Mouse (Mus musculus) midbrain, embryonic 14.5 days (tissue): ENCODE data around the gene Sept14. TPM values are rescaled to one million over a fixed set of nuclear protein-coding genes. Genes with fewer than 3 reads are reported as not detected.
"Not testable (repeated sequence)": the region's sequence is repeated elsewhere in the genome, so short reads cannot be mapped to it uniquely, and the experiment has no call there.

Experiments
- ATAC-seq: fragments of 200-750 bp; cut with Nextera tagmentation; 2 replicates; pipeline ENCODE4 v1.8.0; 2017; ENCODE audit warnings: moderate number of reproducible peaks, moderate library complexity; ENCODE audit not compliant: low FRiP score, low TSS enrichment
- DNase-seq: peaks from one replicate; pipeline ENCODE4 v3.0.0-alpha.2; 2015
- H3K27ac ChIP-seq: fragments of 300-500 bp; sonication (generic); replicated peaks from 2 replicates; pipeline ENCODE4 v1.5.1; 2014; ENCODE audit warnings: mild to moderate bottlenecking, low read depth, low read length, moderate library complexity
- H3K27me3 ChIP-seq: fragments of 300-500 bp; sonication (generic); 2 replicates; pipeline ENCODE4 v1.6.1; 2014; ENCODE audit warnings: low read length, control low read depth, mixed read lengths; ENCODE audit not compliant: control insufficient read depth, insufficient read depth
- H3K36me3 ChIP-seq: fragments of 300-500 bp; sonication (generic); 2 replicates; pipeline ENCODE4 v1.6.1; 2014; ENCODE audit warnings: low read length, control low read depth; ENCODE audit not compliant: control insufficient read depth, insufficient read depth
- H3K4me1 ChIP-seq: fragments of 300-500 bp; sonication (generic); 2 replicates; pipeline ENCODE4 v1.6.1; 2014; ENCODE audit warnings: mild to moderate bottlenecking, antibody characterized with exemption, low read length, control low read depth; ENCODE audit not compliant: control insufficient read depth, insufficient read depth
- H3K4me2 ChIP-seq: fragments of 300-500 bp; sonication (generic); 2 replicates; pipeline ENCODE4 v1.6.1; 2014; ENCODE audit warnings: mild to moderate bottlenecking, low read length, moderate library complexity
- H3K4me3 ChIP-seq: fragments of 300-500 bp; sonication (generic); replicated peaks from 2 replicates; pipeline ENCODE4 v1.5.1; 2014; ENCODE audit warnings: low read depth, low read length
- H3K9ac ChIP-seq: fragments of 300-500 bp; sonication (generic); replicated peaks from 2 replicates; pipeline ENCODE4 v1.6.1; 2014; ENCODE audit warnings: mild to moderate bottlenecking, low read length, moderate library complexity
- H3K9me3 ChIP-seq: fragments of 300-500 bp; sonication (generic); 2 replicates; pipeline ENCODE4 v1.6.1; 2016; ENCODE audit warnings: low read length, control low read depth, mixed read lengths; ENCODE audit not compliant: control insufficient read depth
- WGBS: fragments of 180-500 bp; shearing (Covaris S2); extraction: QIAGEN DNeasy Blood & Tissue Kit; methylation state at CpG from one replicate; pipeline ENCODE4 v1.1.7; 2014; 5-methylcytosine and 5-hydroxymethylcytosine counted together
- polyA plus RNA-seq: library from polyadenylated mRNA; unstranded; fragments of >200 nt; fragmentation: Nextera tagmentation; extraction: Ambion mirVana; gene quantifications from 2 replicates; pipeline ENCODE4 v1.2.1, GENCODE M21; 2014

Sept14 gene
- polyA plus RNA-seq, 1 experiment from 2014 or later: not detected

DNA sequence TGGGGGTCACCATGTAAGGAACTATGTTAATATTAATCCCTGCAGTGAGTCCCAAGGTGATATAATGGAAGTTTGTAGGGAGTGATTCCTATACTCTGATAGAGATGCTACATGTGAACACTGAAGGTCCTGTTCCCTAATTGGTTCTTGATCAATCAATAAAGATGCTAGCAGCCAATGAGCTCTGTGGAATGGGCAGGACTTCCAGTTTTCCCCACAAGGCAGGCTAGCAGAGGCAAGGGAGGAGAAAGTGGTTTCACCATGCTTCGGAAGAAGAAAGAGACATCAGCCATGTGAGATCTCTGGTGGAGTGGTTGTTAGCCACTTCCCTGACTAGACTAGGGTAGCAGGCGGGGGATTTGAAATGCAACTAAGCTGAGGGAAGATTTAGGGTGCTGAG lies 7.8 kb downstream of the Sept14 start:
- Histone ChIP-seq H3K36me3 (no peaks in the 10 kb centered on the region), H3K27ac (no peak overlapping the region), H3K27me3 (no peaks in the 10 kb centered on the region), H3K4me2 (0 out of 2 replicates have a peak overlapping the region, but pooled peaks have one; percentile 15), H3K9me3 (no peaks in the 10 kb centered on the region), H3K4me3 (no peak overlapping the region), H3K4me1 (no peaks in the 10 kb centered on the region), H3K9ac (no peak overlapping the region)
- DNase-seq (peak; percentile 12), ATAC-seq (no peak)
- WGBS: 39% methylated on average over 2 of the region's 2 CpGs

DNA sequence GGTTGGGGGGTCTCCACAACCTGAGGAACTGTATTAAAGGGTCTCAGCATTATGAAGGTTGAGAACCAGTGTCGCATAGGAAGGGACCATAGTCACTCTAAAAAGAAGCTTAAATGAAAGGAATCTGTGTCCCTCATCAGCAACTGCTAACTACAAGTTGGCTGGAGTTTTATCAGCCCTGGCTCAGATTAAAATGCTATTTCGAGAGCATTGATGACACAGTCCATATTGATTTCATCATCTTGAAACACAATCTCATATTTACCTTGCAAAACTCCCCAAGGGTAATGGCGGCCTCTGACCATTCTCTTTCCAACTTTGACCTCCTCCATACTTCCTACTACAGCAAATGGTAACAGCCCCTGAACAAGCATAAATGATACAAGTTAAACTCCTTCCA lies 17.8 kb downstream of the Sept14 start:
- no peak for ATAC-seq
- no peak overlapping the region for H3K27ac ChIP-seq
- 84% methylated on average over 3 of the region's 3 CpGs for WGBS

DNA sequence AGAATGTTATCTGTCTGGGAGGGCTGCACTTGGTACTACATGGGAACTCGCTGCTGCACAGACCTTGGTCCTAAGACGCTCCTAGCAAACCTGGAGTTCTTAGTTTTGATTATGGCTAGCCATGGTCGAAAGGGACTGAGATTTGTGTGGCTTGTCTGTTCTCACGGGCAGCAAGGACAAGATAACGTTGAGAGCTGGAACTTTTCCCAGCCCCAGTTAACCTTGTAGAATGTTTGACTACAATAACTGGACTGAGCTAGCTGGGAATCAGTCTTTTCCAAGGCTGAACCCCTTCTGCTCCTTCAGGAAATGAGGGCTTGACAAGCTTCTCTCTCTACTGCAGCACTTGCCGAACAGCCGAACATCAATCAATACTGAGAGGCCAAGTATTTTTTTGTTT lies 20.7 kb downstream of the Sept14 start:
- Histone ChIP-seq H3K27me3 (no peaks in the 10 kb centered on the region), H3K36me3 (no peaks in the 10 kb centered on the region), H3K4me1 (no peaks in the 10 kb centered on the region), H3K27ac (no peak overlapping the region), H3K9ac (no peak overlapping the region), H3K9me3 (no peaks in the 10 kb centered on the region), H3K4me3 (no peak overlapping the region), H3K4me2 (no peak overlapping the region)
- ATAC-seq: no peak
- 85% methylated on average over 7 of the region's 7 CpGs for WGBS
- no peak for DNase-seq

More for the DNA sequence above, 17.8 kb downstream of the Sept14 start:
- no peaks in the 10 kb centered on the region for H3K9me3 ChIP-seq
- H3K4me2 ChIP-seq: no peak overlapping the region
- no peaks in the 10 kb centered on the region for H3K4me1 ChIP-seq
- no peaks in the 10 kb centered on the region for H3K36me3 ChIP-seq
- H3K9ac ChIP-seq: no peak overlapping the region
- no peak overlapping the region for H3K4me3 ChIP-seq
- no peak for DNase-seq
- no peaks in the 10 kb centered on the region for H3K27me3 ChIP-seq

DNA sequence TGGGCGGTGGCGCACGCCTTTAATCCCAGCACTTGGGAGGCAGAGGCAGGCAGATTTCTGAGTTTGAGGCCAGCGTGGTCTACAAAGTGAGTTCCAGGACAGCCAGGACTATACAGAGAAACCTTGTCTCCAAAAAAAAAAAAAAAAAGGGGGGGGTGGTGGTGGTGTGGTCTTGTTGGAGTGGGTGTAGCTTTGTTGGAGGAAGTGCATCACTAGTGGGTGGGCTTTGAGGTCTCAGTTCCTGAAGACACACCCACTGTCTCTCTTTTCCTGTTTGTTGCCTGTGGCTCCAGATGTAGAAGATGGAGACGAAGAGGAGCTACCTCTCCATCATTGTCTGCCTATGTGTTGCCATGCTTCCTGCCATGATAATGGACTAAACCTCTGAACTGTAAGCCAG lies 23.2 kb downstream of the Sept14 start:
- ATAC-seq, H3K27ac ChIP-seq, H3K36me3 ChIP-seq, H3K9ac ChIP-seq, H3K4me1 ChIP-seq, DNase-seq, H3K4me2 ChIP-seq, H3K4me3 ChIP-seq, H3K27me3 ChIP-seq, H3K9me3 ChIP-seq: not testable (repeated sequence)
- 91% methylated on average over 5 of the region's 5 CpGs for WGBS

DNA sequence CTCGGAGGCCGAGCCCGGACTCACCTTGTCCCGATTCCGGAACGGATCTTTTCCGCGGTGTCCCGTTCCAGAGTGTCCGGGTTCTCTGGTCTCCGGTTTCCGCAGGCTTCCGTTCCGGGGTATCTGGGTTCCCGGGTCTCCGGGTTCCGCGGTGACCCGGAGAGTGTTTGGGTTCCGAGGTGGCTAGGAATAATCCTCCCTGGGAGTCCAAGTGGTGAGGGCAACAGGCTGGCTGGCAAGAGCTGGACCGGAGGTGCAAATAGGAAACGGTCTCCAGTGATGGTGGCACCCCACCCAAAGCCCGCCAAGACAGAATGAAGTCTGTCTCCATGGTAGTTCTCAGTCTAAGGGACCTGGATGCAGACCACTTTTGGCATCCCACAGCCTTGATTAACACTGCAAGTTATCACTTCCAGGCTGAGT lies 38.3 kb downstream of the Sept14 start, which contains the start of gene Zfp11:
Gene Zfp11, minus strand, starts transcription at position 64 of the 423 bp plus-strand sequence.
- Histone ChIP-seq H3K27ac (peak within 1 kb of the TSS; percentile 68), H3K4me3 (peak within 1 kb of the TSS; percentile 76), H3K9me3 (no peaks in the 10 kb centered on the region), H3K4me1 (peaks cover 8% of the 10 kb centered on the region), H3K9ac (peak within 1 kb of the TSS; percentile 85), H3K36me3 (no peaks in the 10 kb centered on the region), H3K4me2 (peak within 1 kb of the TSS; percentile 79), H3K27me3 (no peaks in the 10 kb centered on the region)
- peak; percentile 78 for ATAC-seq
- DNase-seq: peak; percentile 92
- WGBS: under 1% methylated on average over 23 of the region's 23 CpGs

DNA sequence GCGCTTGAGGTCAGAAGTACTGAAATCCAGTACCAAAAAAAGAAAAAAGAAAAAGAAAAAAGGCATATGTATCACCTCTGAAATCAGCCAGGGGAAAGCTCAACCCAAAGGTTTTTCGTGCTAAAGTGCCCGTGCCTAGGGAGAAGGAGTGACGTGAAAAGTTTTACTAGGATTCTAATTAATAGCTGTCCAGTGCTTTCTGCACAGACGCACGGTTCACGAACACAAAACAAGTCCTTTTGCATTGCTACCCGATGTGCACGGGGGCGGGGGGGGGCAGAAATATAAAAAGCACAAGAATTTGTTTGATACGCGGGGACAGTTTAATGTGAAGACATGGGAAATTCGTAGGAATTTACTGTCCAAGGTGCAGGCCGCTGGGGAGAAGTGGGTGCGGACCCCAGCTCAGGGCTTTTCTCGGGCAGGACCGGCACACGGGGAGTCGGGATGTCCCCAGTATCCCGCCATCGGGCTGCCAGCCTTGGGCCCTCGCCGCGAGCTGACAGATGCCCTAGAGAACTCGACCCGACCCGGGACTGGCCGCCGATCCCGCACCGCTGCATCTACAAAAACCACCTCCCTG lies 38.8 kb downstream of the Sept14 start:
- H3K9ac ChIP-seq: peak overlapping the region; percentile 85
- ATAC-seq (peak; percentile 40; the same call in 1 of the 2 replicates), DNase-seq (no peak)
- peak overlapping the region; percentile 76 for H3K4me3 ChIP-seq
- no peaks in the 10 kb centered on the region for H3K36me3 ChIP-seq
- under 1% methylated on average over 31 of the region's 31 CpGs for WGBS
- H3K27me3 ChIP-seq: no peaks in the 10 kb centered on the region
- H3K27ac ChIP-seq: peak overlapping the region; percentile 68; the same call in 1 of the 2 replicates
- peak overlapping the region; percentile 79 for H3K4me2 ChIP-seq
- H3K9me3 ChIP-seq: no peaks in the 10 kb centered on the region
- H3K4me1 ChIP-seq: peaks cover 8% of the 10 kb centered on the region

DNA sequence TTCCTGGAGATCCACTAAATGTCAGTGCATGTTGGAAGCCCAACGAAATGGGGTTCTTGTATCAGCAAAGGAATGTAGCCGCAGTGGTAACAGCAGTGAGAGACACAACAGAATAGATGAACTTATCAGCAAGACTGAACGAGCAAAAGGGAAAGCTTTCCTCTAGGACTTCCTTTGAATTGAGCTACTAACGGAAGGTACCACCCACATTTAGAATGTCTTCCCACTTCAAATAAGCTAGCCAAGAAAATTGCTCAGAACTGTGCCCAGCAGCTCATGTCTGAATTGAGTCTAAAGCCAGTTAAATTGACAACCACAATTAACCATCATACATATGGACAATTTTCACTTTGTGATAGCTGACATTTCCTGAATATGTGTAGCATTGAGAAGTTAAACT lies 40.5 kb downstream of the Sept14 start:
- DNase-seq (no peak), ATAC-seq (no peak)
- Histone ChIP-seq H3K27ac (no peak overlapping the region), H3K4me2 (no peak overlapping the region), H3K36me3 (no peaks in the 10 kb centered on the region), H3K9ac (no peak overlapping the region), H3K4me1 (peaks cover 8% of the 10 kb centered on the region), H3K9me3 (no peaks in the 10 kb centered on the region), H3K4me3 (no peak overlapping the region), H3K27me3 (no peaks in the 10 kb centered on the region)
- WGBS: 93% methylated on average over 4 of the region's 4 CpGs

DNA sequence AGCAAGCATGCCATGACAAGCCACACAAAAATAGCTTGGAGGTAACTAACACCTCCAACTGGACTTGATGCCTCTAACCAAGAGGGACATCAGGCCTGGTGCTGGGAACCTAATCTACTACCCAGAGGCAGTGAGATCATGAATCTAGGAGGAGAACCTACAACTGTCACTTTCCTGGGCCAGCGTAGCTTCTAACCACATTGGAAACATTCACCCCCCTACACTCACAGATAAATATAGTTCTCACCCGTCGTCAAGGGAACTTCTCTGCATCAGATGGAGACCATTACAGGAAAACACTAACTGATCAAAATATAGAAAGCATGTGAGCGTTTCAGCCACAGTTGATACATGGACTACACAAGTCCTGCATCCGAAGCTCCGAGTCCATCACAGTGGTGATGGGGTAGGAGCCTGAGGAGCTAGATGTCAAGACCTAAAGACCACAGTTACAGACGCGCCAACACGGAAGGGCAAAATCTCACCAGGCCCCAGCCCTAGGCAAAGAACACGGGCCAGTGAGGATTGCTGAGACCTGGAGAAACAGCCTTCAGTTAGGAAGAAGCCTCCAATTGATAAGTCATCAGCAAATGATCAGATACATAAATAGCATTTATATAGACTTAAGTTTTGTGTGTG lies 41.9 kb downstream of the Sept14 start:
- Histone ChIP-seq H3K9me3 (no peaks in the 10 kb centered on the region), H3K36me3 (no peaks in the 10 kb centered on the region), H3K4me1 (peaks cover 8% of the 10 kb centered on the region), H3K4me2 (no peak overlapping the region), H3K9ac (no peak overlapping the region), H3K27me3 (no peaks in the 10 kb centered on the region), H3K27ac (no peak overlapping the region), H3K4me3 (no peak overlapping the region)
- WGBS: 95% methylated on average over 10 of the region's 10 CpGs
- no peak for DNase-seq
- ATAC-seq: no peak

DNA sequence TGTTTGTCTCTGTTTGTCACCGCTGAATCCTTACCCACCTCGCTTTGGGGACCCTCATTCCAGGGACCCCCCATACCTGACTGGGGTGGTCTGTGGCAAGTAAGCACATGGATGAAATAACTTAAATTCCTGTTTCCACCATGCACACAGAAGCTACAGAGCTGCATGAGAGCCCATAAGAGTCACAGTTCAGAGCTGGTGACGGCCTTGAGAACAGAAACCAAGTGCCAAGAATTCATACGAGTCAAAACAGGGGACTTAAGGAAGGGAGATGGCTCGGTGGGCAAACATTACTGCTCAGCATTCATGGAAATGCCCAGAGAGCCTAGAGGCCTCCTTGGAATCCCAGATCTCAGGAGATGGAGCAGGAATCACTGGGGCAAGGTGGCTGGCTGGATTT lies 44.2 kb downstream of the Sept14 start:
- no peak for DNase-seq
- Histone ChIP-seq H3K27me3 (no peaks in the 10 kb centered on the region), H3K9ac (no peak overlapping the region), H3K4me2 (no peak overlapping the region), H3K36me3 (peaks cover 18% of the 10 kb centered on the region), H3K4me1 (peaks cover 5% of the 10 kb centered on the region), H3K4me3 (no peak overlapping the region), H3K27ac (no peak overlapping the region), H3K9me3 (no peaks in the 10 kb centered on the region)
- WGBS: 92% methylated on average over 5 of the region's 5 CpGs
- no peak for ATAC-seq
